Mouse (Mus musculus) cerebellum, postnatal 10 days (tissue): ENCODE measurements around the gene Lgi1.

Source experiments
- DNase-seq, 2 experiments: peaks; one replicate each; pipeline ENCODE4 v3.0.0; 2021; ENCODE audit warnings: mixed read lengths in 2 of 2

Gene Lgi1

GRCm38 (mm10) chr19:38264505-38265500, at the start of gene Lgi1:
Gene Lgi1, plus strand, starts transcription at chr19:38264536.
- DNase-seq: peak; percentile 80 to 83

GRCm38 (mm10) chr19:38217696-38218095, 46.6 kb upstream of the Lgi1 start:
- no peak for DNase-seq

GRCm38 (mm10) chr19:38223356-38223904, 40.9 kb upstream of the Lgi1 start:
- peak in 1 of 2 experiments; percentile 23 for DNase-seq

GRCm38 (mm10) chr19:38223905-38224684, 40.2 kb upstream of the Lgi1 start, which contains the start of gene Fra10ac1:
Gene Fra10ac1, minus strand, starts transcription at chr19:38224156.
- peak; percentile 95 to 96 for DNase-seq

- DNase-seq: peak; percentile 66 to 79
Observed at GRCm38 (mm10) chr19:38224685-38225060, 39.7 kb upstream of the Lgi1 start.

GRCm38 (mm10) chr19:38228699-38229098, 35.6 kb upstream of the Lgi1 start:
- peak; percentile 39 to 62 for DNase-seq

GRCm38 (mm10) chr19:38232087-38232486, 32.2 kb upstream of the Lgi1 start:
- DNase-seq: peak; percentile 46 to 54

GRCm38 (mm10) chr19:38232516-38232915, 31.8 kb upstream of the Lgi1 start:
- DNase-seq: no peak

- DNase-seq: peak; percentile 46 to 50
Observed at GRCm38 (mm10) chr19:38236526-38236925, 27.8 kb upstream of the Lgi1 start.

GRCm38 (mm10) chr19:38237834-38238212, 26.5 kb upstream of the Lgi1 start:
- peak; percentile 51 to 54 for DNase-seq

- peak; percentile 91 to 93 for DNase-seq
Observed at GRCm38 (mm10) chr19:38238213-38238951, 26.0 kb upstream of the Lgi1 start.

- DNase-seq: no peak
Observed at GRCm38 (mm10) chr19:38242314-38242852, 22.0 kb upstream of the Lgi1 start.

- DNase-seq: no peak
Observed at GRCm38 (mm10) chr19:38244748-38245147, 19.6 kb upstream of the Lgi1 start.

- peak in 1 of 2 experiments; percentile 39 for DNase-seq
Observed at GRCm38 (mm10) chr19:38245361-38246176, 18.8 kb upstream of the Lgi1 start.

GRCm38 (mm10) chr19:38246177-38246622, 18.1 kb upstream of the Lgi1 start:
- DNase-seq: no peak

GRCm38 (mm10) chr19:38249627-38250026, 14.7 kb upstream of the Lgi1 start:
- no peak for DNase-seq

- peak; percentile 76 for DNase-seq
Observed at GRCm38 (mm10) chr19:38253796-38254195, 10.5 kb upstream of the Lgi1 start.

GRCm38 (mm10) chr19:38258651-38259065, 5.7 kb upstream of the Lgi1 start:
- DNase-seq: peak; percentile 59 to 60

- no peak for DNase-seq
Observed at GRCm38 (mm10) chr19:38259436-38259835, 4.9 kb upstream of the Lgi1 start.

- DNase-seq: no peak
Observed at GRCm38 (mm10) chr19:38260346-38260745, 4.0 kb upstream of the Lgi1 start.

GRCm38 (mm10) chr19:38261351-38261750, 3.0 kb upstream of the Lgi1 start:
- peak; percentile 32 to 39 for DNase-seq
